Mouse (Mus musculus): Measurements from ENCODE around the gene Ube2k. TPM values are rescaled to one million over a fixed set of nuclear protein-coding genes. Genes with fewer than 3 reads are reported as not detected.
A peak's percentile ranks its signal among the peaks of the same experiment; 100 is the strongest.

Gene Ube2k
- polyA plus RNA-seq, 1 experiment = 95.3 TPM

- H3ac ChIP-seq (ENCODE audit: control insufficient read depth, insufficient read length) = peak overlapping the region; percentile 51
- H3K36me3 ChIP-seq (ENCODE audit: control insufficient read depth, insufficient read depth) = no peaks in the 10 kb centered on the region
- TF ChIP-seq REST (IDR thresholded peaks at IDR 0.05; ENCODE audit: insufficient read depth, insufficient read length) = no peak
- no peak for TF ChIP-seq MAX (IDR thresholded peaks at IDR 0.05; ENCODE audit: low read depth)
- peak in 1 of 3 experiments; percentile 11 for TF ChIP-seq MYOD1 (IDR thresholded peaks at IDR 0.05; ENCODE audit: control insufficient read depth in 1 of 3, insufficient read length in 2 of 3, low read depth in 2 of 3)
- H3K4me2 ChIP-seq (ENCODE audit: low read depth) = peak overlapping the region; percentile 92
- H3K4me3 ChIP-seq = peak overlapping the region; percentile 62
- no peaks in the 10 kb centered on the region for H3K27me3 ChIP-seq (ENCODE audit: control insufficient read depth, insufficient read depth, insufficient read length)
- peaks cover 35% of the 10 kb centered on the region for H3K79me2 ChIP-seq (ENCODE audit: control insufficient read depth, insufficient read depth)
Observed at GRCm38 (mm10) chr5:65491767-65492715, 45.0 kb upstream of the Ube2k start.

- peak within 1 kb of the TSS; percentile 62 for H3K4me3 ChIP-seq
- H3K4me2 ChIP-seq (ENCODE audit: low read depth) = peak within 1 kb of the TSS; percentile 92
- peaks cover 35% of the 10 kb centered on the region for H3K79me2 ChIP-seq (ENCODE audit: control insufficient read depth, insufficient read depth)
- TF ChIP-seq MAX (IDR thresholded peaks at IDR 0.05; ENCODE audit: low read depth) (no peak), POLR2A (IDR thresholded peaks at IDR 0.05; ENCODE audit: insufficient read length, low read depth) (peak; percentile 93), MYOD1 (IDR thresholded peaks at IDR 0.05; ENCODE audit: control insufficient read depth in 1 of 3, insufficient read length in 2 of 3, low read depth in 2 of 3) (peak in 2 of 3 experiments; percentile 34 to 82), POLR2AphosphoS2 (IDR thresholded peaks at IDR 0.05; ENCODE audit: insufficient read length, low read depth) (peak; percentile 90), TCF3 (IDR thresholded peaks at IDR 0.05; ENCODE audit: insufficient read length, low read depth) (peak; percentile 27), MYOG (IDR thresholded peaks at IDR 0.05; ENCODE audit: control insufficient read depth in 1 of 3, insufficient read depth in 1 of 3, insufficient read length in 2 of 3, low read depth in 2 of 3) (peak in 2 of 3 experiments; percentile 67 to 69), USF1 (IDR thresholded peaks at IDR 0.05; ENCODE audit: low read depth) (no peak)
- H3K36me3 ChIP-seq (ENCODE audit: control insufficient read depth, insufficient read depth) = no peaks in the 10 kb centered on the region
- peak within 1 kb of the TSS; percentile 51 for H3ac ChIP-seq (ENCODE audit: control insufficient read depth, insufficient read length)
- H3K27me3 ChIP-seq (ENCODE audit: control insufficient read depth, insufficient read depth, insufficient read length) = no peaks in the 10 kb centered on the region
Observed at GRCm38 (mm10) chr5:65492716-65493531, 44.1 kb upstream of the Ube2k start, which contains the start of gene Gm43552. TSS of gene Gm43552 (minus strand) at chr5:65492833.

- TF ChIP-seq TCF12 (IDR thresholded peaks at IDR 0.05; ENCODE audit: insufficient read depth, poor library complexity, severe bottlenecking) = no peak
- no peak for TF ChIP-seq REST (IDR thresholded peaks at IDR 0.05; ENCODE audit: insufficient read depth, insufficient read length)
- TF ChIP-seq MYOD1 (IDR thresholded peaks at IDR 0.05; ENCODE audit: control insufficient read depth in 1 of 3, insufficient read length in 2 of 3, low read depth in 2 of 3) = no peak
- TF ChIP-seq E2F4 (IDR thresholded peaks at IDR 0.05; ENCODE audit: insufficient read depth) = no peak
- TF ChIP-seq MYOG (IDR thresholded peaks at IDR 0.05; ENCODE audit: control insufficient read depth in 1 of 3, insufficient read depth in 1 of 3, insufficient read length in 2 of 3, low read depth in 2 of 3) = no peak
- no peak for TF ChIP-seq SRF (IDR thresholded peaks at IDR 0.05; ENCODE audit: control insufficient read depth, insufficient read length, low read depth)
- TF ChIP-seq POLR2A (IDR thresholded peaks at IDR 0.05; ENCODE audit: insufficient read length, low read depth) = no peak
- TF ChIP-seq CEBPB (IDR thresholded peaks at IDR 0.05; ENCODE audit: insufficient read depth, poor library complexity, severe bottlenecking) = no peak
- no peak for TF ChIP-seq TCF3 (IDR thresholded peaks at IDR 0.05; ENCODE audit: insufficient read length, low read depth)
- no peak for TF ChIP-seq USF1 (IDR thresholded peaks at IDR 0.05; ENCODE audit: low read depth)
- TF ChIP-seq POLR2AphosphoS2 (IDR thresholded peaks at IDR 0.05; ENCODE audit: insufficient read length, low read depth) = no peak
- TF ChIP-seq MAX (IDR thresholded peaks at IDR 0.05; ENCODE audit: low read depth) = no peak
- H3ac ChIP-seq (ENCODE audit: control insufficient read depth, insufficient read length) = no peak overlapping the region
Observed at GRCm38 (mm10) chr5:65500231-65500630, 36.8 kb upstream of the Ube2k start.

GRCm38 (mm10) chr5:65501407-65501806 is 35.6 kb upstream of the Ube2k start:
- no peaks in the 10 kb centered on the region for H3K36me3 ChIP-seq (ENCODE audit: control insufficient read depth, insufficient read depth)
- H3K4me3 ChIP-seq = no peak overlapping the region
- no peaks in the 10 kb centered on the region for H3K27me3 ChIP-seq (ENCODE audit: control insufficient read depth, insufficient read depth, insufficient read length)
- no peak overlapping the region for H3ac ChIP-seq (ENCODE audit: control insufficient read depth, insufficient read length)
- H3K79me2 ChIP-seq (ENCODE audit: control insufficient read depth, insufficient read depth) = no peaks in the 10 kb centered on the region
- TF ChIP-seq USF1 (IDR thresholded peaks at IDR 0.05; ENCODE audit: low read depth) (no peak), POLR2A (IDR thresholded peaks at IDR 0.05; ENCODE audit: insufficient read length, low read depth) (no peak), CEBPB (IDR thresholded peaks at IDR 0.05; ENCODE audit: insufficient read depth, poor library complexity, severe bottlenecking) (no peak), MYOG (IDR thresholded peaks at IDR 0.05; ENCODE audit: control insufficient read depth in 1 of 3, insufficient read depth in 1 of 3, insufficient read length in 2 of 3, low read depth in 2 of 3) (no peak), TCF3 (IDR thresholded peaks at IDR 0.05; ENCODE audit: insufficient read length, low read depth) (no peak), E2F4 (IDR thresholded peaks at IDR 0.05; ENCODE audit: insufficient read depth) (no peak), POLR2AphosphoS2 (IDR thresholded peaks at IDR 0.05; ENCODE audit: insufficient read length, low read depth) (no peak), TCF12 (IDR thresholded peaks at IDR 0.05; ENCODE audit: insufficient read depth, poor library complexity, severe bottlenecking) (no peak), MAX (IDR thresholded peaks at IDR 0.05; ENCODE audit: low read depth) (no peak), MYOD1 (IDR thresholded peaks at IDR 0.05; ENCODE audit: control insufficient read depth in 1 of 3, insufficient read length in 2 of 3, low read depth in 2 of 3) (no peak), REST (IDR thresholded peaks at IDR 0.05; ENCODE audit: insufficient read depth, insufficient read length) (no peak), SRF (IDR thresholded peaks at IDR 0.05; ENCODE audit: control insufficient read depth, insufficient read length, low read depth) (no peak)
- H3K4me2 ChIP-seq (ENCODE audit: low read depth) = no peak overlapping the region

More at GRCm38 (mm10) chr5:65500231-65500630, 36.8 kb upstream of the Ube2k start:
- no peak overlapping the region for H3K4me3 ChIP-seq
- no peaks in the 10 kb centered on the region for H3K27me3 ChIP-seq (ENCODE audit: control insufficient read depth, insufficient read depth, insufficient read length)
- H3K36me3 ChIP-seq (ENCODE audit: control insufficient read depth, insufficient read depth) = no peaks in the 10 kb centered on the region
- H3K4me2 ChIP-seq (ENCODE audit: low read depth) = no peak overlapping the region
- no peaks in the 10 kb centered on the region for H3K79me2 ChIP-seq (ENCODE audit: control insufficient read depth, insufficient read depth)
